Mouse (Mus musculus) lung, embryonic 16.5 days (tissue): ENCODE results near the gene Acot11. TPM values are rescaled to one million over a fixed set of nuclear protein-coding genes. Genes with fewer than 3 reads are reported as not detected.
A peak's percentile ranks its signal among the peaks of the same experiment; 100 is the strongest.
"Not testable (repeated sequence)": the region's sequence is repeated elsewhere in the genome, so short reads cannot be mapped to it uniquely, and the experiment has no call there.

ENCODE experiments used
- ATAC-seq: fragments of 200-750 bp; cut with Nextera tagmentation; 2 replicates; pipeline ENCODE4 v1.8.0; 2017; ENCODE audit warnings: low read depth, mild to moderate bottlenecking, moderate library complexity
- H3K27ac ChIP-seq: fragments of 300-500 bp; sonication (generic); 2 replicates; pipeline ENCODE4 v1.5.1; 2014; ENCODE audit warnings: mild to moderate bottlenecking, control low read depth, low read length
- H3K27me3 ChIP-seq: fragments of 300-500 bp; sonication (generic); 2 replicates; pipeline ENCODE4 v1.6.1; 2014; ENCODE audit warnings: low read depth, low read length, mixed read lengths; ENCODE audit not compliant: control insufficient read depth, insufficient read depth
- H3K36me3 ChIP-seq: fragments of 300-500 bp; sonication (generic); 2 replicates; pipeline ENCODE4 v1.6.1; 2014; ENCODE audit warnings: low read length; ENCODE audit not compliant: control insufficient read depth, insufficient read depth
- H3K4me1 ChIP-seq: fragments of 300-500 bp; sonication (generic); replicated peaks from 2 replicates; pipeline ENCODE4 v1.6.1; 2014; ENCODE audit warnings: low read length, mixed read lengths; ENCODE audit not compliant: control insufficient read depth, insufficient read depth
- H3K4me2 ChIP-seq: fragments of 300-500 bp; sonication (generic); 2 replicates; pipeline ENCODE4 v1.6.1; 2014; ENCODE audit warnings: low read depth, low read length, control low read depth
- H3K4me3 ChIP-seq: fragments of 300-500 bp; sonication (generic); 2 replicates; pipeline ENCODE4 v1.5.1; 2014; ENCODE audit warnings: mild to moderate bottlenecking, low read length, control low read depth
- H3K9ac ChIP-seq: fragments of 300-500 bp; sonication (generic); 2 replicates; pipeline ENCODE4 v1.6.1; 2014; ENCODE audit warnings: low read length, control low read depth
- H3K9me3 ChIP-seq: fragments of 300-500 bp; sonication (generic); 2 replicates; pipeline ENCODE4 v1.6.1; 2016; ENCODE audit warnings: low read length; ENCODE audit not compliant: control insufficient read depth
- WGBS: fragments of 180-500 bp; shearing (Covaris S2); extraction: QIAGEN DNeasy Blood & Tissue Kit; methylation state at CpG from one replicate; pipeline ENCODE4 v1.1.7; 2014; 5-methylcytosine and 5-hydroxymethylcytosine counted together
- polyA plus RNA-seq: library from polyadenylated mRNA; unstranded; fragments of >200 nt; fragmentation: Nextera tagmentation; extraction: Ambion mirVana; gene quantifications from 2 replicates; pipeline ENCODE4 v1.2.1, GENCODE M21; 2015

Gene Acot11
- polyA plus RNA-seq, 1 experiment from 2014 or later = 2.1 TPM

- WGBS = 5% methylated on average over 5 of the region's 5 CpGs
- Histone ChIP-seq H3K4me1 (peaks cover 30% of the 10 kb centered on the region), H3K4me3 (no peak overlapping the region), H3K36me3 (no peaks in the 10 kb centered on the region), H3K4me2 (no peak overlapping the region), H3K27ac (peak overlapping the region; percentile 91), H3K27me3 (no peaks in the 10 kb centered on the region), H3K9me3 (no peaks in the 10 kb centered on the region), H3K9ac (peak overlapping the region; percentile 25)
- peak; percentile 93 for ATAC-seq
These were observed 18.9 kb downstream of the Acot11 start for GRCm38 (mm10) chr4:106785753-106786540.

DNA sequence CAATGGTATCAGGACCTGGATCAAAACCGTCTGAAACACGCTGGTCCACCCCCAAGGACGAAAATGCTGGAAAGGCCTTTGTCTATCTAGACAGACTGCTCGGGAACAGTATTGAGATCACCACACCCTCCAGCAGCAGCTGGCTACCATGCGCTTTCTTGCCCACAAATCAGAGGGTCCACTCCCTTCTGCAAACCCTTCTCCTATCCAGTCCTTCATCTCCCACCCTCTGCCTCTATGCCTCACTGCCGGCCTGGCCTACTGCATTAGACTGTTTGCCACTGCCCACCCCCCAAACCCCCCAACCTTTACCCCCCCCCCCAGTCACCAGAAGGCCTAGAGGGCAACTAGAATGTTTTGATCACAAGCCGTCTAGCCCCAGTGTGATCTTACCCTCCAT is 19.5 kb downstream of the Acot11 start:
- 57% methylated on average over 7 of the region's 7 CpGs for WGBS
- no peak for ATAC-seq
- Histone ChIP-seq H3K4me1 (peaks cover 30% of the 10 kb centered on the region), H3K36me3 (no peaks in the 10 kb centered on the region), H3K4me2 (no peak overlapping the region), H3K27me3 (no peaks in the 10 kb centered on the region), H3K9ac (no peak overlapping the region; the same call in 1 of the 2 replicates), H3K27ac (peak overlapping the region; percentile 91), H3K4me3 (no peak overlapping the region), H3K9me3 (no peaks in the 10 kb centered on the region)

DNA sequence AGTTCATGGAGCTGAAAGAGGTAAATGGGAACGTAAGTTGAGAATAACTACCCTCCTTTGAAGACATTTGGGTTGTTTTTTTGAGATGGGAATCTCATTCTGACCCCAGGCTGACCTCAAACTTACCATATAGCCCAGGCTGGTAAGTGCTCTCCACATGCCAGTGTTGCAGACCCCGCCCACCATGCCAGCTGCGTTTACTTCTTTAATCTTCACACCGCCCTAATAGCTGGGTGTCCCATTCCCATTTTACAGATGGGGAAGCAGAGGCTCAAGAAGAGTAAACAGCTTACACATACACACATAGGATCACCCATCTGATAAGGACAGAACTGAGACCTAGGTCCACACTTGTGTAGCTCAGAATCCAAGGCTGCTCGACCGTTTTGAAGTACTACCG is 20.0 kb downstream of the Acot11 start:
- Histone ChIP-seq H3K4me3 (no peak overlapping the region), H3K27me3 (no peaks in the 10 kb centered on the region), H3K9me3 (no peaks in the 10 kb centered on the region), H3K27ac (no peak overlapping the region), H3K36me3 (no peaks in the 10 kb centered on the region), H3K9ac (no peak overlapping the region), H3K4me1 (peaks cover 34% of the 10 kb centered on the region), H3K4me2 (no peak overlapping the region)
- 85% methylated on average over 7 of the region's 7 CpGs for WGBS
- ATAC-seq = no peak

- Histone ChIP-seq H3K4me3 (no peak overlapping the region), H3K36me3 (no peaks in the 10 kb centered on the region), H3K9ac (no peak overlapping the region), H3K9me3 (no peaks in the 10 kb centered on the region), H3K27me3 (no peaks in the 10 kb centered on the region), H3K27ac (no peak overlapping the region), H3K4me2 (no peak overlapping the region), H3K4me1 (peaks cover 42% of the 10 kb centered on the region)
- no peak for ATAC-seq
- 70% methylated on average over 10 of the region's 10 CpGs for WGBS
These were observed 21.7 kb downstream of the Acot11 start for GRCm38 (mm10) chr4:106783137-106783536.

DNA sequence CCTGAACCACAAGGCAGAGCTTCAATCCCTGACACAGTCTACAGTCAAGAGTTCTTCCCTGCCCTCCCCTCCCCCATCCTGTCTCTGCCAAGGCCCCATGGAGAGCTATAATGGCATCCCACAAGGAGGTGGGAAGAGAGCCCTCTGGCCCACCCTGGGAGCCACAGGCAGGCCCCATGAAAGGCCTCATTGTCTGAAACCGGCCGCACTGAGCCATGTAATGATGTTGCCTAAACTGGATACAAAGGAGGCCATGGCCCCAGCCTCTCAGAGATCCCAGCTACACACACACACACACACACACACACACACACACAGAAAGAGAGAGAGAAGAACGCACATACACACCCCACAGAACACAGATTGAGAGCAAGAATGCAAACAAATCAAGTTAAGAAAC is 24.8 kb downstream of the Acot11 start:
- peaks cover 25% of the 10 kb centered on the region for H3K4me1 ChIP-seq
- H3K9ac ChIP-seq = no peak overlapping the region
- 31% methylated on average over 3 of the region's 3 CpGs for whole genome bisulfite sequencing
- H3K27me3 ChIP-seq = no peaks in the 10 kb centered on the region
- no peaks in the 10 kb centered on the region for H3K36me3 ChIP-seq
- H3K27ac ChIP-seq = no peak overlapping the region
- no peaks in the 10 kb centered on the region for H3K9me3 ChIP-seq
- no peak overlapping the region for H3K4me3 ChIP-seq
- no peak overlapping the region for H3K4me2 ChIP-seq
- ATAC-seq = no peak

DNA sequence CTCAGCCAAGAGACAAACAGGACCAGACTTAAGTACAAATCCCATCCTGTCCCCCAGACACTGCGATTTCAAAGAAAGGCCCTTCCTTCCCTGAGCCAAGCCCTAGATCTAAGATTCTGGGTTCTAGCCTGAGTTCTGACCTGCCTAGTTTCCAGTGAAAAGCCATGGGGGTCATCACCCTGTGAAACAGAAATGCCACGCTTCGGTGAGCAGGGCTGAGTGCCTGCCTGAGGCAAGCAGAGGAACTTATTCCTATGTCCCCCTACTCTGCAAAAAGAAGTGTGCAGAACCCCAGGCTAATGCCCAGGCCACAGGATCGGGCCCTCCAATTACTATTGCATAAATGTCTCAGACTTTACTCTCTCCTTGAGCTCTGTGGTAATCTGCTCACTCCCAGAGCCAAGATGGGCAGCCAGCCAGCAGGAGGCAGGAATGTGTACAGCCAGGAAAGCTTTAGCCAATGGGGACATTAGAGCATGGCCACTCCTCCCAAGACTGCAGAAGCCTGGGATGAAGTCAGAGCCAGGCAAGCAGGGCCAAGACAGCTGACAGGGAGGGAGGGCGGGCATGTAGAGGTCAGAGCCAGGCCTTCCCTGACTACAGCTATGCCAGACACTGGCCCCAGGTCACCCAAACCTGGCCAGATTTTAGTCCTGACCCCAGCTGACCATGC is 26.5 kb downstream of the Acot11 start:
- Histone ChIP-seq H3K4me1 (peaks cover 24% of the 10 kb centered on the region), H3K36me3 (no peaks in the 10 kb centered on the region), H3K9me3 (no peaks in the 10 kb centered on the region), H3K27ac (peak overlapping the region; percentile 72), H3K9ac (no peak overlapping the region), H3K4me3 (no peak overlapping the region), H3K27me3 (no peaks in the 10 kb centered on the region), H3K4me2 (no peak overlapping the region)
- ATAC-seq = peak; percentile 98
- 50% methylated on average over 4 of the region's 5 CpGs for WGBS

DNA sequence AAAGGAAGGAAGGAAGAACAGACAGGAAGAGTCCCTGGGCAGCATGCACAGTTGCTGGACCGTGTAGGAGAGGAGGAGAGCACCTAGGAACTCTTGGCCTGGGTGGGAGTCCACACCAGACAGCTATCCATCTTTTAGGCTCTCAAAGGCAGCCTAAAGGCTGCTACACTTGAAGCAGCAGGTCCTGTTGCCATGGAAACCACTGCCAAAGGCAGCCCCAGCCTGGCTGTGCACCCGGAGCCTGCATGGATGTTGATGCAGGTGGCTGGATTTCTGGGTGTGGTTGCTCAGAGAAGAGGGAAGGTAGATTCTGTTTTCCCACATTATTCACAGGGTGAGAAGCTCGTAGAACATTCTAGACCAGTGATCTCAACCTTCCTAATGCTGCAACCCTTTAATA is 27.8 kb downstream of the Acot11 start:
- H3K4me2 ChIP-seq = no peak overlapping the region
- H3K27me3 ChIP-seq = no peaks in the 10 kb centered on the region
- WGBS = 27% methylated on average over 3 of the region's 3 CpGs
- no peaks in the 10 kb centered on the region for H3K36me3 ChIP-seq
- ATAC-seq = no peak
- no peaks in the 10 kb centered on the region for H3K9me3 ChIP-seq
- peaks cover 22% of the 10 kb centered on the region for H3K4me1 ChIP-seq
- H3K9ac ChIP-seq = no peak overlapping the region
- no peak overlapping the region for H3K27ac ChIP-seq
- no peak overlapping the region for H3K4me3 ChIP-seq

DNA sequence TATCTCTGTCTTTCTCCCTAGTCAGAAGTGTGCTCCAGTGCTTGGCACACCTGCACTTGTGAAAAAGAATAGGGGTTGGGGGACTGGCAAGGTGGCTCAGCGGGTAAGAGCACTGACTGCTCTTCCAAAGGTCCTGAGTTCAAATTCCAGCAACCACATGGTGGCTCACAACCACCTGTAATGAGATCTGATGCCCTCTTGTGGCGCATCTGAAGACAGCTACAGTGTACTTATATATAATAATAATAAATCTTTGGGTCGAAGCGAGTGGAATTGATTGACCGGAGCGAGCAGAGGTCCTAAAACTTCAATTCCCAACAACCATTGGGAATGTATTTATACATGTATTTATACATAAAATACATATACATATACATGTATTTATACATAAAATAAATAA is 29.0 kb downstream of the Acot11 start:
- H3K9ac ChIP-seq, H3K9me3 ChIP-seq, H3K27ac ChIP-seq, ATAC-seq, H3K36me3 ChIP-seq, H3K27me3 ChIP-seq, H3K4me2 ChIP-seq, H3K4me3 ChIP-seq: not testable (repeated sequence)
- 86% methylated on average over 6 of the region's 6 CpGs for WGBS
- H3K4me1 ChIP-seq = peaks cover 22% of the 10 kb centered on the region

DNA sequence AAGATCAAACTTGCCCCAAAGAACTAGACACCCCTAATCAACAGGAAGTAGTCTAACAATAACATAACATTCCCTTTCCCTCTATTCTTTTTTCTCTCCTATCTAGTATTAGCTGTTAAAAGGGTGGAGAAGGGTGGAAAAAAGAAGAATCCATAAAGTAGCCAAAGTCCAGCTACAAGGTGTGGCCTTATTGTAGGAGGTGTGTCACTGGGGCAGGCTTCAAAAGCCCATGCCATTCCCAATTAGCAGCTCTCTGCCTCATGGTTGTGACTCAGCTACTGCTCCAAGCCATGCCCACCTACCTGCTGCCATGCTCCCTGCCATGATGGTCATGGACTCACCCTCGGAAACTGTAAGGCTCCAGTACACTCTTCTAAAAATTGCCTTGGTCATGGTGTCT is 32.2 kb downstream of the Acot11 start:
- Histone ChIP-seq H3K4me3 (no peak overlapping the region), H3K27me3 (no peaks in the 10 kb centered on the region), H3K9ac (no peak overlapping the region), H3K4me1 (peaks cover 3% of the 10 kb centered on the region; the same call in 1 of the 2 replicates), H3K4me2 (no peak overlapping the region), H3K9me3 (no peaks in the 10 kb centered on the region), H3K36me3 (no peaks in the 10 kb centered on the region), H3K27ac (no peak overlapping the region)
- WGBS = 87% methylated on average over 1 of the region's 1 CpGs
- no peak for ATAC-seq
